Mouse (Mus musculus) testis, adult 2 months (tissue): ENCODE measurements around the gene Bcl2a1c.

Experiments used
- CTCF ChIP-seq: fragments of 200-500 bp; IDR thresholded peaks from 2 replicates; pipeline ENCODE4 v1.5.1; 2012; ENCODE audit warnings: low read depth, mild to moderate bottlenecking, inconsistent platforms, low read length, moderate library complexity; ENCODE audit not compliant: control insufficient read depth, insufficient read depth, insufficient replicate concordance
- POLR2A ChIP-seq: fragments of 200-500 bp; IDR thresholded peaks from 2 replicates; pipeline ENCODE4 v1.6.1; 2012; ENCODE audit warnings: low read depth, mild to moderate bottlenecking, inconsistent platforms, low read length, moderate library complexity; ENCODE audit not compliant: control insufficient read depth

DNA sequence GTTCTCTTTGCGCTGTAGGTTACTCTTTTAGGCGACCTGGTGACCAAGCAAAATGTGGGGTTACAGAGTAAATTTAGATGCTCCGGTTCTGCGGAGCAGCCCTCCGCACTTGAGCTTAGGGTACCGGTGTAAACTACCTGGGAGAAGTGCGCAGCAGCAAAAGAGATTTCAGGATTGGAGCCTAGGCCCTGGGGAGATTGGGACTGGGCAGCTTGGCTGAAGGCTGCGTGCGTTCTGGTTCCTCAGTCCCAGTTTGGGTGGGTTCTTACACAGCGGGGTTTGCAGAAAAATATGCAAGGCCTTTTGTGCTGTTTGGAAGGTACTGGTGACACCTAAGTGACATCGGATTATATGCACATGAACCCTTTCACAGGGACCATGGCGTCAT, 38.5 kb downstream of the Bcl2a1c start:
- TF ChIP-seq CTCF (no peak), POLR2A (no peak)
